Mouse (Mus musculus) gastrocnemius, postnatal 14 days (tissue): ENCODE measurements around the gene Gm20388. TPM values are rescaled to one million over a fixed set of nuclear protein-coding genes. Genes with fewer than 3 reads are reported as not detected.
A peak's percentile ranks its signal among the peaks of the same experiment; 100 is the strongest.

ENCODE experiments used
- DNase-seq: peaks from one replicate; pipeline ENCODE4 v3.0.0; 2021; ENCODE audit warnings: mixed read lengths
- intact Hi-C: fragments of 180-260 bp; cut with DNase I; formaldehyde crosslinking; loops from one replicate; pipeline ENCODE4 v1.15.1; 2025; ENCODE audit warnings: low total_unique reads
- total RNA-seq, 2 experiments: library from RNA; stranded (reverse); gene quantifications; 2 replicates each; pipeline ENCODE4 v1.2.3; 2021

Gene Gm20388
- total RNA-seq, 2 experiments from 2014 or later = 5.6 to 6.0 TPM

GRCm38 (mm10) chr8:120416522-120417394, 506.1 kb downstream of the Gm20388 start:
- DNase-seq = peak; percentile 78
- intact Hi-C loops = loop anchor here (5.0 kb wide), 1 partner anchor 116 kb away; no protein-coding TSS in a partner anchor

DNA sequence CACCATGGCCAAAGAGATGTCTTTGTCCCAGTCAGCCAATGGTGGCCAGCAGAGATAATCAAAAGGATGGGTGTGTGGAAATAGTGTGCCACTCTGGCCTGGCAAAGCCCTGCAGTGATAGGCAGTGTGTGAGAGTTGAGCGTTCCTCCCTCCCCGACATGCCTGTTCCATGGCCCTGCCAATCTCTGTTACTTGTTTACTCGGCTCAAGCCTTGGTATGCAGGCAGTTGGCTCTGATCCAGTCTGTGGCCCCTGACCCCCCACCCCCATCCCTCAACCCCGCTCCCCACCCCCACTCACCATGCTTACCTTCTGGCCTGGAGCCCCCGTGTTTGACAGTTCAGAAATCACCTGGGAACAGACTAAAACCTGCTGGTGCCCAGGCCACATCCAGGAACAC, 507.5 kb downstream of the Gm20388 start:
- intact Hi-C loops = loop anchor here (5.0 kb wide), 1 partner anchor 114 kb away; no protein-coding TSS in a partner anchor
- no peak for DNase-seq

DNA sequence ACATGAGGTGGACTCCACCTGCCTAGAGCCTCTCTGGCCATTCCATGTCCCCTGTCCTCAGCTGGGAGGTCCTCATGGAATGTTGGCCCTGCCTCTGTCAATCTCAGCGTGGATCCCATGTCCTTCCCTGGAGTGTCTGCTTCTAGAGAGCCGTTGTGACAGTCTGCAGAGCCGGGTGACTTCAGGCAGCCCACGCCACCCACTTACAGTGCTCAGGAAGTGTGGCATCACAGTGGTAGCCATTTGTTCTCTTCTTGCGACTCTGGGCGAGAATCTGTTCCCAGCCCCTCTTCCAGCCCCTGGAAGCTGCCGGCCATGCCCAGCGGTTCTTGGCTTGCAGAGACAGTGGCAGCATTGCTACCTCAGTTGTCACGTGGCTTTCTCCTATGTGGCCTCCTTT, 509.0 kb downstream of the Gm20388 start:
- intact Hi-C loops = loop anchor here (5.0 kb wide), 1 partner anchor 113 kb away; no protein-coding TSS in a partner anchor
- DNase-seq = no peak

DNA sequence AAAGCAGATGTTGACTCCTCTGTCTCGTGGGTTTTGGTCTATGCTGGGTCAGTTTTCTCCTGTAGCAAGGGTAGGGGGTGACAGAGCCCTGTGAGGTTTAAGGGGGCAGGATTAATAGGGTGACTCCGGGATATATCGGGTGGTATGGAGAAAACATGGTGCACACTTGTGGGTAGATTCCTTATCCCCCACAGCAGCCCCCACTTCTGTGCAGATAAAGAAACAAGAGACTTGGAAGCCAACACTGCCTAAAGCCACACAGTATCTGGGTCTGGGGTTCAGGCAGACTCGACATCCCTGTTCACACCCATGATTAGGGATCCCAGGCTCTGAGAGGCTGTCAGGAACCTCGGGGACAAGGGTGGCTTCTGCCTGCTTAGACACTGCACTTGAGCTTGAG, 509.6 kb downstream of the Gm20388 start:
- intact Hi-C loops = no loop called here
- DNase-seq = no peak

GRCm38 (mm10) chr8:120421638-120422037, 511.0 kb downstream of the Gm20388 start:
- intact Hi-C loops = no loop called here
- peak; percentile 76 for DNase-seq

DNA sequence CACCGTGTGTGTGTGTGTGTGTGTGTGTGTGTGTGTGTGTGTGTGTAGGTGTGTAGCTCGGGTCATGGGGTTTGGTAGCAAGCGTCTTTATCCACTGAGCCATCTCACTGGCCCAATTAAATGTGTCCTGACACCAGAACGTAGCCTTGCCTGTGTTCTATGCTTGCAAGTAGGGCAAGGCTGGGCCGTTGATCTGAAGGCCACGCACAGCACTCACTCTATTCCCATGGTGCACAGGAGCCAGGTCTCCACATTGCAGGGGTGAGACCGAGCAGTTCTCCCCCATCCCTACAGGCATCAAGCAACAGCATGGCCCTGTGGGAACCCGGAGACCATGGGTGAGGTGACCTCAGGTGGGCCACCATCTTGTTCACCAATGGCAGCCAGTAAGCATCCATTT, 511.6 kb downstream of the Gm20388 start:
- intact Hi-C loops = no loop called here
- no peak for DNase-seq

DNA sequence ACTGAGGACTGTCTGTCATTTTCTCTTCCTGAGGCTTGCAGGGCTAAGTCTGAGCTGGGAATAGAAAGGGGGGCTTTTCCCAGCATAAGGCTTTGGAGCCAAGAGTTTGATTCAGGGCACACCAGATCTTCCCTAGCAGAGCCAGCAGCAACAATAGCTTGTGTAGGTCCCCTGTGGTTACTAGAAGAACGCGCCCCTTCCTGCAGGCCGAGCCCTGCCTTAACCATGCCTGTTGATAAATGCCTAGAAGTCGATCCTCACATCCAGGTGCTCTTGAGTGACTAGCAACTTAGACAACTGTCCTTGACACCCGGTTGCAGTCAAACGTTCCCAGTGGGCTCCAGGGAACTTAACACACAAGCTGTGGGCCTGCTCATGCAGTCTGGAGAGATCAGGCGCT, 512.9 kb downstream of the Gm20388 start:
- DNase-seq = no peak
- intact Hi-C loops = no loop called here

- no peak for DNase-seq
- intact Hi-C loops = no loop called here
These were observed 514.2 kb downstream of the Gm20388 start for GRCm38 (mm10) chr8:120424829-120425198.

- DNase-seq = no peak
- intact Hi-C loops = no loop called here
These were observed 514.7 kb downstream of the Gm20388 start for GRCm38 (mm10) chr8:120425199-120425941.

- DNase-seq = no peak
- intact Hi-C loops = no loop called here
These were observed 515.5 kb downstream of the Gm20388 start for GRCm38 (mm10) chr8:120426105-120426504.

GRCm38 (mm10) chr8:120426622-120427385, 516.2 kb downstream of the Gm20388 start:
- intact Hi-C loops = no loop called here

GRCm38 (mm10) chr8:120428492-120428891, 517.9 kb downstream of the Gm20388 start:
- DNase-seq = no peak
- intact Hi-C loops = no loop called here

More at GRCm38 (mm10) chr8:120426622-120427385, 516.2 kb downstream of the Gm20388 start:
- peak; percentile 67 for DNase-seq

GRCm38 (mm10) chr8:120429116-120429515, 518.5 kb downstream of the Gm20388 start:
- no peak for DNase-seq

DNA sequence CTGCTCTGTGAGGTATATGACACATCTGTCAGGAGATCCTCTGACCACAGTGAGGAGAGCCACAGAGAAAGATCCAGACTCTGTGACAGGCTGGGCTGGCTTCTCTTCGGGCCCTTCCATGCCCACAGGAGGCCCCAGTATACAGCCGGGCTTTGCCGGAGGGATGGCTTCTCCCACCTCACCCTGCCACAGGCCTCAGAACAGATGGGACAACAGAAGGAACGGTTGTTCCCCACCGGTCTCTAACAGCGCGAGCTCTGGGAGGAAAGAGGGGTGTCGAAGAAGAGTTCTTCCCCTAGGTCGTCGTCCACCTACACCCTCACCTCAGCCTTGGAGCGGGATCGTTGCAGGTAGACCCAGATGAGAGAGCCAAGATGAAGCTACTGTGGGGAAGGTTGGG, 520.4 kb downstream of the Gm20388 start:
- DNase-seq = no peak
- intact Hi-C loops = no loop called here

More at GRCm38 (mm10) chr8:120429116-120429515, 518.5 kb downstream of the Gm20388 start:
- intact Hi-C loops = no loop called here

DNA sequence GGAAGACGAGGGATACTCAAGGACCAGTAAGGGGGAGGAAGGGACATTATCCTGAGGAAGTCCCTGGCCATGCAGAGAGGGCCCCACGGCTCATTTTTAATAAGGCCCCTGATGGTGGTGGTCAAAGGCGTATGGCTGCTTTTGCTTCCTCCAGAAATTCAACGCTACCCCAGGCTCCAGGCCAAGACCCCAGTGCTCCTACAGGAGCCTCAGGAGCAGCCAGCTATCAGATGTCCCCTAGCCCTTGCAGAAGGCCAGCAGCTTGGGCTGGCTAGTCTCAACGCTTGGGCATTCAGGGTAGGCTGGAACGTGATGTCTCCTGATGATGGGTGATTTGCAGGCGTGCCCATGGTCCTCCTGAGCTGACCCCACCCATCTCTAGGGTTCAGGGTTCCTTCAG, 521.8 kb downstream of the Gm20388 start:
- intact Hi-C loops = no loop called here
- DNase-seq = no peak

- intact Hi-C loops = no loop called here
- no peak for DNase-seq
These were observed 522.5 kb downstream of the Gm20388 start for GRCm38 (mm10) chr8:120433143-120433542.

- intact Hi-C loops = no loop called here
- no peak for DNase-seq
These were observed 523.1 kb downstream of the Gm20388 start for GRCm38 (mm10) chr8:120433734-120434133.

DNA sequence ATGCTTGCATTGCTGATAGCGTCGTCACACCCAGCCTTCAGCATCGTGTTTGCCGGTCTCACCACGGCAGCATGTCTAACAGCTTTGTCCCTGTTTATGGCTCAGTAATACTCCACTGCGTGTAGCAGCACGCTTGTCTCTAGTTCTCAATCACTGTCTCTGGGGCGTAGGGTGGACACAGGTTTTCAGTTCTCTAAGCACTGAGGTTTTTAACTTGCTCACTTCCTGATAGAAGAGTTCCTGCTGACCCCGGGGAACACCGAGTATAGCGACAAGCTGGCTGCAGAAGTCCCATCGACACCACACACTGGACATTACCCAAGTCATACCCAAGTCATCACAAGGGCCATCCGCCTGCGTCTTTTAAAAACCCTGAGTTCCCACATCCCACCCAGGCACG, 525.1 kb downstream of the Gm20388 start:
- intact Hi-C loops = no loop called here
- no peak for DNase-seq

DNA sequence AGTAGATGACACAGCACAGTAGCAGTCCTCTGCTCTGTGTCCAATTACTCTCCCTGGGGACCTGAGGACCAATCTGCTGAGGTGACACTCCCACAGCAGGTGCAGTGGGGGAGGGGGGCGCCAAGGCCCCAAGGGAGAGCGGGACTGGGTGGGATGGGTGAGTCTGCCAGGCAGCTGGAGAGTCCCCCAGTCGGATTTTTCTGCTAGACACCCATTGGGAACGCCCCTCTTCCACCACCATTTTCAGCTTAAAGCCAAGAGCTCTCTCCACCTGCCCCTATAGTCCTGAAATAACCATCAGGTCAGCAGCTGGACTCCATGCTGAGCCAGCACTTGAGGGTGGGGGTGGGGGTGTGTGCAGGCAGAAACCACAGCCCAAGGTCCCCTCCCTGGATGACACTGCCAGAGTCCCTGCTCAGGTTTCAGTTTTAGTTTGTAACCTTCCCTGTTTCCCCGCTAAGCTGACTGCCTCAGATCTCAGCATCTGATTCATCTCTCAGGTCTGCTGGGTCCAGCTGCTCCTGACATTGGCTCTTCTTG, 525.9 kb downstream of the Gm20388 start:
- no peak for DNase-seq
- intact Hi-C loops = no loop called here

DNA sequence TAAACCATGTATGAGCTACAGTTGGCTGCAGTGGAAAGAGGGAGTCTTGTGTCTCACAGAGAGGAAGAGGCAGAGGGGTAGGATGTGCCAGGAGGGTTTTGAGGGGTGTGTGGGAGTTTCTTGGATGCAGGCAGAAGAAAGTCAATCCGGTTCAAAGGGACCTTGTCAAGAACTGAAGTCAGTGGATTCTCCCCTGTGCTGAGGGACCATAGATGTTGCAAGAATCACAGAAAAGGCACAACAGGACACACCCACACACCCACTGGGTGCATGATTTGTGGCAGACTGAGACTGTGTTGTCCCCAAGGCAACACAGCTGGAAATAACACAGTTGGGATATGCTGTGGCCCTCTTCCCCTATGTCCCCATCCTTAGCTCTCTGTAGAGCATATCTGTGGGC, 526.6 kb downstream of the Gm20388 start:
- intact Hi-C loops = no loop called here
- DNase-seq = no peak
